Mouse (Mus musculus) hindbrain, embryonic 14.5 days (tissue): ENCODE results near the gene Rnf220. TPM values are rescaled to one million over a fixed set of nuclear protein-coding genes. Genes with fewer than 3 reads are reported as not detected.
A peak's percentile ranks its signal among the peaks of the same experiment; 100 is the strongest.

Source experiments
- ATAC-seq: fragments of 200-750 bp; cut with Nextera tagmentation; 2 replicates; pipeline ENCODE4 v1.8.0; 2017; ENCODE audit warnings: moderate number of reproducible peaks, mild to moderate bottlenecking, moderate TSS enrichment, moderate library complexity; ENCODE audit not compliant: low FRiP score
- DNase-seq: peaks from one replicate; pipeline ENCODE4 v3.0.0-alpha.2; 2015; ENCODE audit warnings: low spot score
- H3K27ac ChIP-seq: fragments of 300-500 bp; sonication (generic); 2 replicates; pipeline ENCODE4 v1.5.1; 2014; ENCODE audit warnings: mild to moderate bottlenecking, moderate library complexity
- H3K27me3 ChIP-seq: fragments of 300-500 bp; sonication (generic); 2 replicates; pipeline ENCODE4 v1.6.1; 2014; ENCODE audit warnings: mild to moderate bottlenecking, low read length, mixed read lengths; ENCODE audit not compliant: control insufficient read depth, insufficient read depth
- H3K36me3 ChIP-seq: fragments of 300-500 bp; sonication (generic); replicated peaks from 2 replicates; pipeline ENCODE4 v1.6.1; 2014; ENCODE audit not compliant: control insufficient read depth, insufficient read depth
- H3K4me1 ChIP-seq: fragments of 300-500 bp; sonication (generic); replicated peaks from 2 replicates; pipeline ENCODE4 v1.6.1; 2014; ENCODE audit warnings: antibody characterized with exemption, low read length, mixed read lengths; ENCODE audit not compliant: control insufficient read depth, insufficient read depth
- H3K4me2 ChIP-seq: fragments of 300-500 bp; sonication (generic); replicated peaks from 2 replicates; pipeline ENCODE4 v1.6.1; 2014; ENCODE audit warnings: mild to moderate bottlenecking, moderate library complexity
- H3K4me3 ChIP-seq: fragments of 300-500 bp; sonication (generic); replicated peaks from 2 replicates; pipeline ENCODE4 v1.5.1; 2014; ENCODE audit warnings: mild to moderate bottlenecking, low read length
- H3K9ac ChIP-seq: fragments of 300-500 bp; sonication (generic); 2 replicates; pipeline ENCODE4 v1.6.1; 2014
- H3K9me3 ChIP-seq: fragments of 300-500 bp; sonication (generic); 2 replicates; pipeline ENCODE4 v1.6.1; 2016; ENCODE audit warnings: low read length; ENCODE audit not compliant: control insufficient read depth
- WGBS: fragments of 180-500 bp; shearing (Covaris S2); extraction: QIAGEN DNeasy Blood & Tissue Kit; methylation state at CpG from one replicate; pipeline ENCODE4 v1.1.7; 2014; 5-methylcytosine and 5-hydroxymethylcytosine counted together
- polyA plus RNA-seq: library from polyadenylated mRNA; unstranded; fragments of >200 nt; fragmentation: Nextera tagmentation; extraction: Ambion mirVana; gene quantifications from 2 replicates; pipeline ENCODE4 v1.2.1, GENCODE M21; 2014

Gene Rnf220
- polyA plus RNA-seq, 1 experiment from 2014 or later: 94.0 TPM

GRCm38 (mm10) chr4:117326915-117327314 lies 169.9 kb downstream of the Rnf220 start:
- ATAC-seq: no peak
- Histone ChIP-seq H3K9ac (no peak overlapping the region), H3K4me3 (no peak overlapping the region), H3K27me3 (peaks cover 42% of the 10 kb centered on the region), H3K9me3 (no peaks in the 10 kb centered on the region), H3K4me2 (no peak overlapping the region), H3K27ac (no peak overlapping the region), H3K4me1 (peaks cover 19% of the 10 kb centered on the region), H3K36me3 (no peaks in the 10 kb centered on the region)
- DNase-seq: no peak
- WGBS: 79% methylated on average over 3 of the region's 3 CpGs

DNA sequence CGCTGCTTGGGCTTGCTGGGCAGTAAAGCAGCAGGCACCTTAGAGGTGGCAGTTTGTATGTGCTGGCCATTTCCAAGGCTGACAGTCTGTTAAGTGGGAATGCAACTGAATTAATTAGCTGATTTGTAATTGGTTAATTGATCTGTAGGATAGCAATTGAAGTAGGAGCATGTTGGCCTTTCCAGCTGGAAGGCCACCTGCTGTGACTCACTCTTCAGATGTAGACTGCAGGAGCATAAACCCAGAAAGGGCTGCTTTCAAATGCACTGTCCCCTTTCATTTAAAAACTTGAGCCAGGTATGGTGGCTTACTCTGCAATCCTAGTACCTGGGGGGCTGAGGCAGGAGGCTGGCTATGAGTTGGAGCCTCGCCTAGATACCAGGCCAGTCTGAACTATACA lies 171.8 kb downstream of the Rnf220 start:
- H3K27ac ChIP-seq: no peak overlapping the region
- WGBS: 68% methylated on average over 2 of the region's 2 CpGs

GRCm38 (mm10) chr4:117323515-117324344 lies 173.1 kb downstream of the Rnf220 start:
- Histone ChIP-seq H3K27ac (no peak overlapping the region), H3K4me2 (no peak overlapping the region), H3K9me3 (no peaks in the 10 kb centered on the region), H3K4me3 (no peak overlapping the region), H3K36me3 (no peaks in the 10 kb centered on the region), H3K9ac (no peak overlapping the region), H3K27me3 (peaks cover 52% of the 10 kb centered on the region), H3K4me1 (peaks cover 14% of the 10 kb centered on the region)
- WGBS: 17% methylated on average over 14 of the region's 14 CpGs
- peak; percentile 48; the same call in 1 of the 2 replicates for ATAC-seq
- DNase-seq: peak; percentile 69

More for the DNA sequence above, 171.8 kb downstream of the Rnf220 start:
- H3K27me3 ChIP-seq: peaks cover 49% of the 10 kb centered on the region
- DNase-seq: no peak
- no peak overlapping the region for H3K4me3 ChIP-seq
- no peak for ATAC-seq
- no peaks in the 10 kb centered on the region for H3K9me3 ChIP-seq
- H3K4me1 ChIP-seq: peaks cover 14% of the 10 kb centered on the region
- no peak overlapping the region for H3K4me2 ChIP-seq
- no peak overlapping the region for H3K9ac ChIP-seq
- no peaks in the 10 kb centered on the region for H3K36me3 ChIP-seq

DNA sequence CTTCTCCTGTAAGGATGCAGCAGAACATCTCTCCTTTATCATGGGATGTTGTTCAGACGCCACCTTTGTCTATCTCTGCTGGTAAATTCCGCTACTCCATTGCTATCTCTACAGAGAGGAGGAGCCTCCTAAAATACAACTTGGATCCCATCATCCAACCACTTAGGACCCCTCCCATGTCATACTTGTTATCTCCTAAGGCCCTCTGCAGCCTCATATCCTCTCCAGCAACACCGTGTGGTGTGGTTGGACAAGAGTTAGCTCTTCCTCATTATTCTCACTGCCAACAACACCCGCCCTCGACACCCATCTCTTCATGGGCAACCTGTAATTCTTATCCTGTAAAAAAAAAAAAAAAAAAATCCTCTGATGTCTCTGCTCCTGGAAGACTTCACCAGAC lies 175.8 kb downstream of the Rnf220 start:
- DNase-seq (no peak), ATAC-seq (no peak)
- WGBS: 91% methylated on average over 5 of the region's 5 CpGs
- no peaks in the 10 kb centered on the region for H3K36me3 ChIP-seq
- no peak overlapping the region for H3K27ac ChIP-seq
- H3K9ac ChIP-seq: no peak overlapping the region
- H3K4me2 ChIP-seq: no peak overlapping the region
- H3K4me1 ChIP-seq: peaks cover 33% of the 10 kb centered on the region
- H3K4me3 ChIP-seq: no peak overlapping the region
- peaks cover 36% of the 10 kb centered on the region for H3K27me3 ChIP-seq
- H3K9me3 ChIP-seq: no peaks in the 10 kb centered on the region

GRCm38 (mm10) chr4:117318508-117318907 lies 178.3 kb downstream of the Rnf220 start:
- no peaks in the 10 kb centered on the region for H3K9me3 ChIP-seq
- no peaks in the 10 kb centered on the region for H3K36me3 ChIP-seq
- DNase-seq (no peak), ATAC-seq (no peak)
- no peak overlapping the region for H3K4me2 ChIP-seq
- WGBS: 93% methylated on average over 9 of the region's 9 CpGs
- no peak overlapping the region for H3K9ac ChIP-seq
- peaks cover 41% of the 10 kb centered on the region for H3K27me3 ChIP-seq
- H3K4me3 ChIP-seq: no peak overlapping the region
- peaks cover 50% of the 10 kb centered on the region for H3K4me1 ChIP-seq
- H3K27ac ChIP-seq: 0 out of 2 replicates have a peak overlapping the region, but pooled peaks have one; percentile 26

- H3K9ac ChIP-seq: peak overlapping the region; percentile 39; the same call in 1 of the 2 replicates
- H3K4me3 ChIP-seq: 0 out of 2 replicates have a peak overlapping the region, but pooled peaks have one; percentile 0
- H3K27me3 ChIP-seq: peaks cover 47% of the 10 kb centered on the region
- H3K27ac ChIP-seq: peak overlapping the region; percentile 49; the same call in 1 of the 2 replicates
- H3K36me3 ChIP-seq: no peaks in the 10 kb centered on the region
- peaks cover 48% of the 10 kb centered on the region for H3K4me1 ChIP-seq
- peak overlapping the region; percentile 41 for H3K4me2 ChIP-seq
- 7% methylated on average over 18 of the region's 18 CpGs for WGBS
- DNase-seq: peak; percentile 56
- ATAC-seq: 0 out of 2 replicates have a peak, but pooled peaks have one; percentile 42
- H3K9me3 ChIP-seq: no peaks in the 10 kb centered on the region
Measured at GRCm38 (mm10) chr4:117317701-117318190, 179.1 kb downstream of the Rnf220 start.

DNA sequence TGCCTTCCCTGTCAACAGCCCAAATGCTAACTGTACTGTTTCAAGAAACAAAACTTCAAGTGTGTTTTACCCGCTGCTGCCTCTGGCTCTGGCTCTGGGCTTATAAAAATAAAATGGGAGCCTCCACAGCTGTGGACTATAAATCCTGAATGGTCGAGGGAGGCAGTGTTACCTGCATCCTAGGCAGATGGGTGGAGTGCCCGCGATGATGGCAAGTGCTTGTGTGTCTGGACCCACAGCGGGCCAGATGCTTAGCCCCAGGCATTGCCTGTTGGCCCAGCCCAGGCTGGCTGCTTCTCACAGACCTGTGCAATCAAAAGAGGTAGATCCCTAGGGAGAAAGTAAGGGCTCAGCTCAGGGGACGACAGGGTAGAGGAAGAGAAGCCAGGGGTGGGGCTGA lies 180.1 kb downstream of the Rnf220 start:
- 41% methylated on average over 6 of the region's 6 CpGs for WGBS
- H3K27ac ChIP-seq: peak overlapping the region; percentile 49; the same call in 1 of the 2 replicates
- no peak for DNase-seq
- H3K4me3 ChIP-seq: no peak overlapping the region
- H3K4me1 ChIP-seq: peaks cover 49% of the 10 kb centered on the region
- no peak for ATAC-seq
- H3K4me2 ChIP-seq: peak overlapping the region; percentile 41
- peaks cover 46% of the 10 kb centered on the region for H3K27me3 ChIP-seq
- no peaks in the 10 kb centered on the region for H3K9me3 ChIP-seq
- peak overlapping the region; percentile 39; the same call in 1 of the 2 replicates for H3K9ac ChIP-seq
- no peaks in the 10 kb centered on the region for H3K36me3 ChIP-seq

- Histone ChIP-seq H3K4me3 (no peak overlapping the region), H3K4me1 (peaks cover 49% of the 10 kb centered on the region), H3K36me3 (no peaks in the 10 kb centered on the region), H3K27me3 (peaks cover 44% of the 10 kb centered on the region), H3K9me3 (no peaks in the 10 kb centered on the region), H3K9ac (no peak overlapping the region), H3K4me2 (no peak overlapping the region), H3K27ac (no peak overlapping the region)
- DNase-seq (no peak), ATAC-seq (no peak)
- WGBS: 48% methylated on average over 16 of the region's 16 CpGs
Measured at GRCm38 (mm10) chr4:117314849-117315500, 181.9 kb downstream of the Rnf220 start.

- H3K4me2 ChIP-seq: no peak overlapping the region
Measured at GRCm38 (mm10) chr4:117313085-117313424, 183.8 kb downstream of the Rnf220 start.

More at GRCm38 (mm10) chr4:117313085-117313424, 183.8 kb downstream of the Rnf220 start:
- Histone ChIP-seq H3K4me3 (no peak overlapping the region), H3K9ac (no peak overlapping the region), H3K9me3 (no peaks in the 10 kb centered on the region), H3K27me3 (peaks cover 40% of the 10 kb centered on the region), H3K36me3 (no peaks in the 10 kb centered on the region), H3K4me1 (peaks cover 45% of the 10 kb centered on the region), H3K27ac (no peak overlapping the region)
- DNase-seq: no peak
- ATAC-seq: no peak
- WGBS: 2% methylated on average over 4 of the region's 4 CpGs
